Mouse (Mus musculus): Measurements from ENCODE around the gene Mosmo. TPM values are rescaled to one million over a fixed set of nuclear protein-coding genes. Genes with fewer than 3 reads are reported as not detected.
"Not testable (repeated sequence)": the region's sequence is repeated elsewhere in the genome, so short reads cannot be mapped to it uniquely, and the experiment has no call there.

Mosmo gene
- polyA plus RNA-seq, 1 experiment from 2014 or later, result 14.9 TPM

- 97% methylated on average over 2 of the region's 2 CpGs for WGBS
- no peak overlapping the region for H3K27ac ChIP-seq
- no peaks in the 10 kb centered on the region for H3K9me3 ChIP-seq
- no peak overlapping the region for H3K4me2 ChIP-seq
- H3K4me3 ChIP-seq, result no peak overlapping the region
- H3K36me3 ChIP-seq (replicated peaks), result no peaks in the 10 kb centered on the region
- H3K27me3 ChIP-seq (replicated peaks), result no peaks in the 10 kb centered on the region
- no peak overlapping the region for H3K9ac ChIP-seq
- H3K4me1 ChIP-seq, result no peaks in the 10 kb centered on the region
- no peak for ATAC-seq (replicated peaks)
Observed at GRCm38 (mm10) chr7:120712071-120712470, 34.7 kb downstream of the Mosmo start.

- no peak for ATAC-seq (replicated peaks)
Observed at GRCm38 (mm10) chr7:120713225-120713624, 35.8 kb downstream of the Mosmo start.

GRCm38 (mm10) chr7:120713951-120714350 lies 36.5 kb downstream of the Mosmo start:
- H3K9ac ChIP-seq; H3K36me3 ChIP-seq (replicated peaks); H3K4me3 ChIP-seq; H3K27ac ChIP-seq; H3K9me3 ChIP-seq; H3K4me2 ChIP-seq; H3K4me1 ChIP-seq; H3K27me3 ChIP-seq (replicated peaks); ATAC-seq (replicated peaks): not testable (repeated sequence)
- 90% methylated on average over 11 of the region's 11 CpGs for WGBS

More at GRCm38 (mm10) chr7:120713225-120713624, 35.8 kb downstream of the Mosmo start:
- WGBS, result 93% methylated on average over 2 of the region's 2 CpGs
- H3K4me1 ChIP-seq, result no peaks in the 10 kb centered on the region
- H3K36me3 ChIP-seq (replicated peaks), result no peaks in the 10 kb centered on the region
- H3K27ac ChIP-seq, result no peak overlapping the region
- H3K27me3 ChIP-seq (replicated peaks), result no peaks in the 10 kb centered on the region
- no peaks in the 10 kb centered on the region for H3K9me3 ChIP-seq
- no peak overlapping the region for H3K4me2 ChIP-seq
- H3K4me3 ChIP-seq, result no peak overlapping the region
- no peak overlapping the region for H3K9ac ChIP-seq

- no peak overlapping the region for H3K4me2 ChIP-seq
- H3K27ac ChIP-seq, result no peak overlapping the region
- no peak overlapping the region for H3K4me3 ChIP-seq
- WGBS, result 81% methylated on average over 2 of the region's 2 CpGs
- no peaks in the 10 kb centered on the region for H3K36me3 ChIP-seq (replicated peaks)
- ATAC-seq (replicated peaks), result no peak
- H3K27me3 ChIP-seq (replicated peaks), result no peaks in the 10 kb centered on the region
- no peaks in the 10 kb centered on the region for H3K4me1 ChIP-seq
- H3K9ac ChIP-seq, result no peak overlapping the region
- H3K9me3 ChIP-seq, result no peaks in the 10 kb centered on the region
Observed at GRCm38 (mm10) chr7:120717261-120717660, 39.8 kb downstream of the Mosmo start.

GRCm38 (mm10) chr7:120721051-120721450 lies 43.6 kb downstream of the Mosmo start:
- Histone ChIP-seq H3K4me2 (no peak overlapping the region), H3K27me3 (replicated peaks) (no peaks in the 10 kb centered on the region), H3K4me3 (no peak overlapping the region), H3K36me3 (replicated peaks) (no peaks in the 10 kb centered on the region), H3K9ac (no peak overlapping the region), H3K9me3 (no peaks in the 10 kb centered on the region), H3K4me1 (peaks cover 15% of the 10 kb centered on the region), H3K27ac (no peak overlapping the region)
- 93% methylated on average over 5 of the region's 5 CpGs for WGBS
- ATAC-seq (replicated peaks), result no peak

GRCm38 (mm10) chr7:120721456-120721855 lies 44.0 kb downstream of the Mosmo start:
- 90% methylated on average over 8 of the region's 8 CpGs for WGBS

GRCm38 (mm10) chr7:120722063-120722462 lies 44.6 kb downstream of the Mosmo start:
- Histone ChIP-seq H3K27me3 (replicated peaks) (no peaks in the 10 kb centered on the region), H3K4me1 (peaks cover 15% of the 10 kb centered on the region), H3K36me3 (replicated peaks) (no peaks in the 10 kb centered on the region), H3K9ac (no peak overlapping the region), H3K9me3 (no peaks in the 10 kb centered on the region), H3K4me3 (no peak overlapping the region), H3K27ac (peak overlapping the region; percentile 78; the same call in 1 of the 2 replicates), H3K4me2 (no peak overlapping the region)
- ATAC-seq (replicated peaks), result no peak
- WGBS, result 94% methylated on average over 4 of the region's 4 CpGs

More at GRCm38 (mm10) chr7:120721456-120721855, 44.0 kb downstream of the Mosmo start:
- no peak overlapping the region for H3K4me2 ChIP-seq
- H3K9ac ChIP-seq, result no peak overlapping the region
- no peak overlapping the region for H3K27ac ChIP-seq
- H3K9me3 ChIP-seq, result no peaks in the 10 kb centered on the region
- H3K4me3 ChIP-seq, result no peak overlapping the region
- no peak for ATAC-seq (replicated peaks)
- H3K36me3 ChIP-seq (replicated peaks), result no peaks in the 10 kb centered on the region
- H3K27me3 ChIP-seq (replicated peaks), result no peaks in the 10 kb centered on the region
- H3K4me1 ChIP-seq, result peaks cover 15% of the 10 kb centered on the region

GRCm38 (mm10) chr7:120722839-120723278 lies 45.4 kb downstream of the Mosmo start:
- H3K4me1 ChIP-seq, result peaks cover 15% of the 10 kb centered on the region
- WGBS, result 25% methylated on average over 8 of the region's 8 CpGs
- no peaks in the 10 kb centered on the region for H3K27me3 ChIP-seq (replicated peaks)
- H3K4me3 ChIP-seq, result no peak overlapping the region
- peak; percentile 80 for ATAC-seq (replicated peaks)
- no peak overlapping the region for H3K9ac ChIP-seq
- H3K27ac ChIP-seq, result peak overlapping the region; percentile 78
- peak overlapping the region; percentile 26; the same call in 1 of the 2 replicates for H3K4me2 ChIP-seq
- H3K9me3 ChIP-seq, result no peaks in the 10 kb centered on the region
- no peaks in the 10 kb centered on the region for H3K36me3 ChIP-seq (replicated peaks)

GRCm38 (mm10) chr7:120727581-120727980 lies 50.2 kb downstream of the Mosmo start:
- Histone ChIP-seq H3K9me3 (no peaks in the 10 kb centered on the region), H3K36me3 (replicated peaks) (0 out of 2 replicates have a peak, but pooled peaks cover 8% of the 10 kb centered on the region), H3K4me3 (no peak overlapping the region), H3K4me2 (no peak overlapping the region), H3K27ac (no peak overlapping the region), H3K4me1 (peaks cover 14% of the 10 kb centered on the region), H3K9ac (no peak overlapping the region), H3K27me3 (replicated peaks) (no peaks in the 10 kb centered on the region)
- WGBS, result 86% methylated on average over 3 of the region's 3 CpGs
- no peak for ATAC-seq (replicated peaks)

- Histone ChIP-seq H3K9ac (no peak overlapping the region), H3K27me3 (replicated peaks) (no peaks in the 10 kb centered on the region), H3K36me3 (replicated peaks) (0 out of 2 replicates have a peak, but pooled peaks cover 8% of the 10 kb centered on the region), H3K9me3 (no peaks in the 10 kb centered on the region), H3K27ac (no peak overlapping the region), H3K4me1 (no peaks in the 10 kb centered on the region), H3K4me2 (no peak overlapping the region), H3K4me3 (no peak overlapping the region)
- 90% methylated on average over 5 of the region's 5 CpGs for WGBS
- ATAC-seq (replicated peaks), result no peak
Observed at GRCm38 (mm10) chr7:120729635-120730034, 52.2 kb downstream of the Mosmo start.

GRCm38 (mm10) chr7:120732906-120733305 lies 55.5 kb downstream of the Mosmo start:
- ATAC-seq (replicated peaks), result no peak
- Histone ChIP-seq H3K4me1 (no peaks in the 10 kb centered on the region), H3K27me3 (replicated peaks) (no peaks in the 10 kb centered on the region), H3K36me3 (replicated peaks) (0 out of 2 replicates have a peak, but pooled peaks cover 8% of the 10 kb centered on the region), H3K27ac (no peak overlapping the region), H3K4me3 (no peak overlapping the region), H3K9me3 (no peaks in the 10 kb centered on the region), H3K9ac (no peak overlapping the region), H3K4me2 (no peak overlapping the region)
- WGBS, result 81% methylated on average over 7 of the region's 7 CpGs

- H3K27ac ChIP-seq, result 0 out of 2 replicates have a peak within 1 kb of the TSS, but pooled peaks have one; percentile 12
- H3K27me3 ChIP-seq (replicated peaks), result no peaks in the 10 kb centered on the region
- 0 out of 2 replicates have a peak, but pooled peaks have one; percentile 12 for ATAC-seq (replicated peaks)
- no peaks in the 10 kb centered on the region for H3K36me3 ChIP-seq (replicated peaks)
- no peaks in the 10 kb centered on the region for H3K9me3 ChIP-seq
- H3K4me1 ChIP-seq, result peaks cover 7% of the 10 kb centered on the region
- no peak within 1 kb of the TSS for H3K9ac ChIP-seq
- no peak within 1 kb of the TSS for H3K4me3 ChIP-seq
- no peak within 1 kb of the TSS for H3K4me2 ChIP-seq
- WGBS, result 86% methylated on average over 6 of the region's 6 CpGs
Observed at GRCm38 (mm10) chr7:120739018-120739417, 61.6 kb downstream of the Mosmo start, which contains the start of gene Vwa3a. Gene Vwa3a, plus strand, starts transcription at chr7:120739318.

GRCm38 (mm10) chr7:120739558-120740101 lies 62.2 kb downstream of the Mosmo start:
- Histone ChIP-seq H3K4me2 (no peak overlapping the region), H3K36me3 (replicated peaks) (no peaks in the 10 kb centered on the region), H3K9ac (no peak overlapping the region), H3K4me3 (no peak overlapping the region), H3K4me1 (peaks cover 7% of the 10 kb centered on the region), H3K9me3 (no peaks in the 10 kb centered on the region), H3K27ac (0 out of 2 replicates have a peak overlapping the region, but pooled peaks have one; percentile 12), H3K27me3 (replicated peaks) (no peaks in the 10 kb centered on the region)
- 7% methylated on average over 5 of the region's 5 CpGs for WGBS
- peak; percentile 48; the same call in 1 of the 2 replicates for ATAC-seq (replicated peaks)

Measured in midbrain, embryonic 15.5 days (tissue).